Mouse (Mus musculus) CD8-positive naive resting alpha-beta T cell, adult 2 months (primary cell): ENCODE data around the gene Cnn1.
"Not testable (repeated sequence)": the region's sequence is repeated elsewhere in the genome, so short reads cannot be mapped to it uniquely, and the experiment has no call there.

Experiments used
- DNase-seq, 2 experiments: peaks; one replicate each; pipeline ENCODE4 v3.0.0; 2022; ENCODE audit warnings: low read depth in 2 of 2, low spot score in 2 of 2

The Cnn1 gene

DNA sequence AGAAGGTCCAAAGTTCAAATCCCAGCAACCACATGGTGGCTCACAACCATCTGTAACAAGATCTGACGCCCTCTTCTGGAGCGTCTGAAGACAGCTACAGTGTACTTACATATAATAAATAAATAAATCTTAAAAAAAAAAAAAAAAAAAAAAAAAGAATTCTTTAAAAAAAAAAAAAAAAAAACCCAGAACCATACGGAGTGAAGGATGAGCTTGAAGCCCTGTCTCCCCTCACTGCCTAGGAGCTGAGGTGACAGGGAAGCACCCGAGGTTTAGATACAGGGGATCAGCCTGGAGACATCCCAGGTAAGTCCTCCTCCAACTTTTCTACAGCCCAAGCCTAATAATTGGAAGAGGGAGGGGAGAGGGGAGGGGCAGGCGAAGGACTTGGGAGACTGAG is 23.2 kb upstream of the Cnn1 start:
- DNase-seq, result not testable (repeated sequence)

DNA sequence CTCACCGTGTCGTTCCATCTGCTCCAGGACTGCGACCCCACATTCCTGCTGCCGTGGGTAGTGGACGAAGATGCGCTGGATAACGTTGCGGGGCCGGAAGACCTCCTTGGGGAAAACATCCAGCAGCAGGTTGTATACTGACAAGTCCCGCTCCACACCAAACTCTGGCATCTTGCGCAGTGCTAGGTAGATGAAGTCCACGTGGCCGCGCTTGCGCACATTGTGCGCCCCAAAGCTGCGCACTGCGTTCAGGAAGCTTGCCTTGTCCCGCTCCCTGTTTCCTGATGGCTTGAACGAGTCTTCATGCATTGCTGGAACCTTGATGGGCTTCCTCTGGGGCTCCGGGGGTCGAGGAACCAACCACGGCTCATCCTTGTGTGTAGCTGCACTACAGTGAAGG is 22.8 kb upstream of the Cnn1 start:
- no peak for DNase-seq

DNA sequence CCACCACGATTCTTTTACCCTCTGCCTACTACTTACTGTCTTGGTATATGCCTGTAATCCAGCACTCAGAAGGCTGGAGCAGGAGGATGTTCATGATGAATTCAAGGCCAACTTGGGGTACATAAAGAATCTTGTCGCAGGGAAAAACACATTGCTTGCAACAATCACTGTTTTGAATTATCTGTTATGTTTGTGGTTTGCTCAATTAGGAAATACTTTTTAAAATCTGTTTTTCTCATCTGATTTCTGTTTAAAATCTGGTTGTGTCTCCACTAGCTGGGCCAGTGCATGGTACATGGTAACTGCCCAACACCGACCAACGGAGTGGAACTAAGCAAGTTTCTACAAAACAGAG is 14.4 kb upstream of the Cnn1 start:
- no peak for DNase-seq

DNA sequence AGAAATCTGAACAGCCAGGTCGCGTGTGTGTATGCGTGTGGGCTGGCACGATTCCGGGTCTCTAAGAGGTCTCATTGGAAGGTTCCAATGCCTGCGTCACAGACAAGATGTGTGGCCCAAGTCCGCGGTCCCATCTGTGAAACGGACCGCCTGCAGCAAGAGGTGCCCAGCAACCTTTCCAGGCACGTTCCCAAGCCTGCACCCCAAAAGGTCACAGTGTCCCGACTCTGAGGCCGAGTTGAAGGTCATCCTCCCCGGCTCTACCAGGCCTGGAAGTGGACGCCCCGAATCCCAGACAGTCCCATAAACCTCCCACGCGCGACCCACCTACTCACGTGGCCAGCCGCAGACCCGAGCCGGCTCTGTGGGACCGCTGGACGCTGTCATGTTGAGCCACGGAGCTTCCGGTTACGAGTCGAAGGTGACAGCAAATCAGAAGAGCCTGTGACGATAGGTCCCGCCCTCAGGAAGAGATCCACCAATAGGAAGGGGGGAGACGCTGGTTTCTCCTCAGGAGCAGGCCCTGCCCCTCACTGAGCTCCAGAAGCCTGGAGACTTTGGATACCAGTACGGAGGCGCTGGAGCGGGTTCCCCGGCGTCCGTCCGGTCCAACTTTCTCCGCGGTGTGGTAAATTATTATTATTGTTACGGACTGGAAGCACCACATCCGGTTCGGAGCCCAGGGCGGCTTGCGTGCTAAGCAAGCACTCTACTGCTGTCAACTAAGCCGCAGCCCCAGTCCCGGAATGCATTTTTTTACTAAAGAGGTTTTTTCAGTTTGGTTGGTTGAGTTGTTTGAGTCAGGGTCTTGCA is 13.8 kb upstream of the Cnn1 start, which contains the start of gene Ecsit:
Ecsit (minus strand) TSS at position 417 of the 813 bp plus-strand sequence.
- DNase-seq, result peak; percentile 77 to 88

DNA sequence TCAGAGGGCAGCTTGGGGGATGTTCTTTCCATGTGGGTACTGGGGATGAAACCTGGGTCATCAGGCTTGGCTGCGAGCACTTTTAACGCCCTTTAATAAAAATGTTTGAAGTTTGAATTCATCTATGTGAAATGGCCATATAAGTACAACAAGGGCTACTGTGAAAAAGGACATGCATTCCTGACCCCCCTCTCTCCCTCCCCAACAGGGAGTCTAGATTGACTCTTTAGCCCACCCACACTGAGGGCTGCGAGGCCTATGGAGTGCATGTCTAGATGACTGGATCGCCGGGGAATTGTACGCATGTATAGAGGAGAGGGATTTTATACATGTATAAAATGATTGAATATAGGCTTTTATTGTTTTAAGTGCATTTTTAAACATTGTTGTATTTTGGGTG is 13.0 kb upstream of the Cnn1 start:
- DNase-seq, result no peak

DNA sequence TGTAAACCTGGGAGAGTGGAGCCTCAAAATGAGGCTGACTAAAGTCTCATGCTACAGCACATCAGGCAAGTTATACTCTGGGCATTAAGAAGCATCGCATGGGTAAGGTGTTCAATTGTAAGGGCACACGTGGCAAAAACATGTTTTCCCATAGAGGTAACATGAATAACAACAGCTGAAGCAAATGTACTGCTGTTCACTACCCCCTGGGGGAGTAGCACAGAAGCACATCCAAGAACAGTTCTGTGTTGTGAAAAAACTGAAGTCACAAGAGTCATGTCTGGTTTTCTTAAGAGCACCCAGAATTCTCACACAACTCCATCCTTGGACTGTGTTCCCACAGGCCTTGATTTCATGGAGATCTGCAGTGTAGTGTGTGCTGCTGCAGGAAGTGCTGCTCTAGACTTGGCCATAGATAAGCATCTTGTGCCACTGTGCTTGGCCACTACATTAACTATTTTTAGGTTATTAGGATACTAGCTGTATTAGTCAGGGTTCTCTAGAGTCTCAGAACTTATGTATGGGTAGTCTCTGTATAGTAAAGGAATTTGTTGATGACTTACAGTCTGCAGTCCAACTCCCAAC is 11.9 kb upstream of the Cnn1 start:
- DNase-seq, result no peak

DNA sequence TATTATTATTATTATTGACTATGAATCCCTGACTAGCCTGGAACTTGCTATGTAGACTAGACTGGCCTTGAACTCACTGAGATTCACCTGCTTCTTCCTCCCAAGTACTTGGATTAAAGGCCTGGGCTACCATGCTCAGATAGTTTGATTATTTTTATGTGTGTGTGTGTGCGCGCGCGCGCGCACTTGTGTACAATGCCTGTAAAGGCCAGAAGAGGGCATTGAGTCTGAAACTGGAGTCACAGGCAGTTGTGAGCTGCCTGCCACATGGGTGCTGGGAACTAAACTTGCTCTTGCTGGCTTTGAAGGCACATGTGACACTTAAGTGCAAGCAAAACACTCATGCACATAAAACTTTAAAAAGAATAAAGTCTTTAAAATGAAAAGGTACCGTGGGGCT is 9.7 kb upstream of the Cnn1 start:
- DNase-seq, result no peak

DNA sequence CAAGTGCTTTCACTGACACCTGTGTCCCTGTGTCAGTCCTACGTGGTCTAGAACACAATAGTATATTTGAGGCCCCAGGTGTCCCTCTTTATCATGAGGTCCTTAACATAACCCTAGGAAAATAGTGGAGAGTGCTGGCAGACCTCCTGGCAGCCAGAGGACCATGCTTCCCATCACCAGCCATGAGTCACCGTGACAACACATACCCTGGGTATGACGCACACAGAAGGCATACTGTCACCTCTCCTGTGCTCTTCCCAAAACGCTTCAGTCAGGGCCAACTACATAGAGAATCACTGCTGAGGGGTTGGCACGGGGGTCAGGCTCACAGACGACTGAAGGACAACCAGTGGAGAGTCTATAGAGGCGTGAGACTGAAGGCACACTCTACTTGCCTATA is 9.0 kb upstream of the Cnn1 start:
- no peak for DNase-seq

DNA sequence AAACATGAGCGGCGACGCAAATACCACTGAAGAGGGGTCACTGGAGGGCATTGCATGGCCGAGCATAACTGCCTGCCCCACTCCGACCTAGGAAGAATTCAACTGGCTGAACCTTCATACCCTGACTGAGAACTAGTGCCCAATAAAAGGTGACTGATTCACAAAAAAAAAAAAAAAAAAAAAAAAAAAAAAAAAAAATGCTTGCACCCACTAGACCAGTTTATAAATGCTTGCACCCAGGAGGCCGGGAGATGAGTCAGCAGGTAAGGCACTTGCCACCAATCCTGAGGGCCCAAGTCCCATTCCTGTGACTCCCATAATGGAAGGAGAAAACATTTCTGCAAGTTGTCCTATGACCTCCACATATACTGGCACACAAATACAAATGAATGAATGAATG is 6.3 kb upstream of the Cnn1 start:
- no peak for DNase-seq

DNA sequence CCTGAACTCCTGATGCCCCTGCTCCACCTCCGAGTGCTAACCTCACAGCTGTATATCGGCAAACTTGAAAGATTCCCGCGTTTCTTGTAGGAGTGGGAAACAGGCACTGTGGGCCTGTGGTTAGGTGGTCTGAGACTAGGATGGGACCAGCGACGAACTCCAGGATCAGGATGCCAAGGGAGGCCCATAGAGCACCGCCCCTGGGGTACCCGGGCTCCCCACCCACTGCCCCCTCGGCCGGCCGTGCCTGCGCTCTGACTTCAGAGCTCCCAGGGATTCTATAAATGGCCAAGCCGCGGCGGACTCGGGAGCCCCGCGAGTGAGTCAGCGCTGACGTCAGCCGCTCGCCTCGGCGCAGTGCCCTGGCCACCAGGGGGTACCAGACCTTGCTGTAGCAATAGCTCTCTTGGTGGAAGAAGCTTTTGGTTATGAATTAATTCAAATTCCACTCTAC is 3.1 kb upstream of the Cnn1 start:
- peak; percentile 77 to 85 for DNase-seq

DNA sequence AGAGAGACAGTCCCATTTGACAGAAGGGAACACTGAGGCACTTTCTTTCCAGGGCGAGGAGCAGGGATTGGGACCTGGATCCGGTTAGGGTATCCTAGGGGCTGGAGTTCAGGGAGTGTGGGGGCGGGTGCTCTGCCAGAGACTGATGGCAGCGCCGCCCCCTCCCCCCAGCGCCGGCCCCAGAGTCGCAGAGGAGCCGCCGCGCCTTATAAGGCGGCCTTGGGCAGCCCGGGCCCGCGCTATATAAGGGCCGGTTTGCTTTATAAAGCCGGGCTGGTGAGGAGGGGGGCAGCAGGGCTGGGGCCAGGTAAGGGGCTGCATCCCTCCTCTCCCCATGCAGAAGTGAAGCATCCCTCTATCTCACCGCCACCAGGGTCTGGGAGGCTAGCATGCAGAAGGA is 906 bp downstream of the Cnn1 start:
- DNase-seq, result no peak

DNA sequence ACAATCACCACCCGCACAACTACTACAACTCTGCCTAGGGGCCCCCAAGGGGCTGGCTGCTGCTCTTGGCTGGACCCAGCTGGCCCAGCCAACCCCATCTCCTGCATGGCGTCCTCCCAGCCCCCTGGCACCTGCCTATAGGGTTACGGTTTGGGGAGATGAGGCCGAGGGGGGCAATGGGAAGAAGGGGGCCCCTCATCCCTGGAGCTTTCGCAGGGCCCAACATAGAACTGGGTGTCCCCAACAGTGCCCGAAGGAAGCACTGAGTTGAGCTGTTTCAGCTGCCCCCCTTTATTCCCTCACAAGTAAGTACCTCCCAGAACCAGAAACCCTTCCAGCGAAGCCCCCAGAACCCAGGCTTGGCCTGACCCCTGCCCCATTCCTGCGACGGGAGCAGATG is 9.2 kb downstream of the Cnn1 start:
- DNase-seq, result no peak

DNA sequence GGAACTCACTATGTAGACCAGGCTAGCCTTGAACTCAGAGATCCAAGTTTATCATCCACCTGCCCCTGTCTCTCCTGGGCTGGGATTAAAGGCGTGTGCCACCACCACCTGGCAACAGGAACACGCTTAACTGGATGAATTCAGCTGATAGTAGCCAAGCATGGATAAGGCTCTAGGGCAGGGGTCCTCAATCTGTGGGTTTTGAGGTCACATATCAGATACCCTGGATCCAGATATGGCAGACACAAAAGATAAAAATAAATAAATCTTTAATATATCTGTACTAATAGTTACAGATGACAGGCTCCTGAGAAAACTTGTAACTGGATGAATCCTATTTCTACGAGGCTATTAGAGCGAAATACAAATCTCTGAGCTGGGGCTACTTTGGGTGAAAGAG is 16.6 kb downstream of the Cnn1 start:
- DNase-seq, result no peak

DNA sequence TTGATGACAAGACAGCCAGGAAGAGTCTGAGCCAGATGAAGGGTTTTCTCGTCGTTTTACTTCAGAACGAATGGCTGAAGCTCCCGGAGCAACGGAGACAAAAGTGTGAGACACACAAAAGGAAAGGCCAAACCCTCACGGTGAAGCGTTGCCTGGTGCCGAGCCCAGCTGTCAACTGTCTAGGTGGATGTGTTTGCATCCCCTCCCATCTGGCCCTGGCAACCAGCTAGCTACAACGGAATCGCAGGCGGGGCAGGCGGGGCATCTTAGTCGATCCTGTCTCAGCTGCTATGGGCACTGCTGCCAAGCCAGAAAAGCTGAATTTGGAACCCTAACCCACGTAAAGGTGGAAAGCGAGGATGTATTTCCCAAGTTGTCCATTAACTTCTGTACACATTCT is 17.1 kb downstream of the Cnn1 start:
- no peak for DNase-seq

DNA sequence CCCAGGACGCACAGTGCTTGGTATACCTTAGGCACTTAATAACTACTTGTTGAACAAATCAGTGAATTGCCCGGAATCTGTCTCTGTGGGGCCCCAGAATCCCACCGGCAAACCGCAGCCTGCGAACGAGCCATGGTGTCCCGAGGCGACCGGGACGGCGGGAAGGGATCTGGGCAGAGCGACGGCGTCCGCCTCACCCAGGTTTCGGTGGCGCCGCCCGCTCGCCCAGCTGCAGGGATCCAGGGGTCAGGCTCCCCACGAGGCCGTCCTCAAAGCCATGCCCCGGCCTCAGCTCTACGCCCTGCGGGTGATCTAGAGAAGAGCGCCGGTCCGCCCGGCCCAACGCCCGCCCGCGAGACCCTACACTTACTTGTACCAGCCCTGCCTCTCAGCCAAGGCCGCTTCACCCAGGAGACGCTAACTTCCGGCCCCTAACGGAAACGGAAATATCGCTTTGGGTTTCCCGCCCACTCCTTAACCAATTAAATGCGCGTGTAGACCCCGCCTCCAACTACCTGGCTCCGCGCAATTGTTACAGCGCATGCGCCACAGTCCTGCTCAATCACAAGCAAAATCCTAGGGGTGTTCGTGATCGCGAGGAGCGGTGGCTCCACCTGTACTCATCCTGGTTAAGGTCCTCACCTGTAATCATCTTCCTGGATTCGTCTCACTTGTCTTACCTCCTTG is 17.9 kb downstream of the Cnn1 start, which contains the start of gene Elof1:
Elof1 (minus strand) TSS at position 433 of the 687 bp plus-strand sequence.
- DNase-seq, result peak; percentile 89 to 94

DNA sequence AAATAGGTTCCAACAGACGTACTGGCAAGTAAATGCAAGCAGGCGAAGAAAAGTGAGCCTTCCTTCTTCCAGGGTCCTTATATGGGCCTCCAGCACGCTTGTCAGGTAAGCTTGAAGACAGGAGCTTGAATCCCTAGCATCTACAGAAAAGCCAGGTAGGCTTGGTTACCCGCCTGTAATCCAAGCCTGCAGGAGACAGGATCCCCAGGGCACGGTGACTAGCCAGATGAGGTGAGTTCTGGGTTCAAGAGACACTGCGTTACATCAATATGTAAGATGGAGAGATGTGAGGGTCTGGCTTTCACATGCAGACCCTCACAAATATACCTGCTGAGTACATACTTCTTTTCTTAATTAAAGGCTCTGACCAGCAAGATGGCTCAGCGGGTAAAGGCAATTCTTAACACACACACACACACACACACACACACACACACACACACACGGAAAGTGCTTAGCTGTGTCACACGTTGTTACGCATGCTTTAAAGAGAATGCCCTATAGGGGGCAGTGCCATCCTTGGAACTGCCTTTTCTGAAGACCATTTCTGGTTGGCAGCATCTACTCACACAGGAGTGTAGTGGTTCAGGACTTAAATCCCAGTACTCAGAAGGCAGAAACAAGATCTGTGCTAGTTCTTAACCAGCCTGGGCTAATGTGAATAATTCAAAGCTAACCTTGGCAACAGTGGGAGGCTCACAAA is 18.9 kb downstream of the Cnn1 start:
- peak; percentile 64 to 81 for DNase-seq

DNA sequence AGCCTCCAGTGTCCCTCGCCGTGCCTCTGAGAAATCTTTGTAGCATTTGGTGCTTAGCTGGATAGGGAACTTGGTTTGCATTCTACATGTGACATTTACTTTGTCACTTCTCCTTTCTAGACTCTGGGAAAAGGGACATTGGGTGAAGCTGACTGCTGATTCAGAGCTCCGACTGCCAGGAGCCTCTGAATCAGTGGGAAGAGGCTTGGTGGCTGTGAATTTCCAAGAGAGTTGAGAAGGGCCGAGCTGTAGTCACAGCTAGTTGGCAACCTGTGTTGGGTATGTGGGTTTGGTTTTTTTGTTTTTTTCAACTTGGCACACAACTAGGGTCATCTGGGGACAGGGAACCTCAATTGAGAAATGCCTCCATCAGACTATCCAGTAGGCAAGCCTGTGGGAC is 20.5 kb downstream of the Cnn1 start:
- DNase-seq, result no peak

DNA sequence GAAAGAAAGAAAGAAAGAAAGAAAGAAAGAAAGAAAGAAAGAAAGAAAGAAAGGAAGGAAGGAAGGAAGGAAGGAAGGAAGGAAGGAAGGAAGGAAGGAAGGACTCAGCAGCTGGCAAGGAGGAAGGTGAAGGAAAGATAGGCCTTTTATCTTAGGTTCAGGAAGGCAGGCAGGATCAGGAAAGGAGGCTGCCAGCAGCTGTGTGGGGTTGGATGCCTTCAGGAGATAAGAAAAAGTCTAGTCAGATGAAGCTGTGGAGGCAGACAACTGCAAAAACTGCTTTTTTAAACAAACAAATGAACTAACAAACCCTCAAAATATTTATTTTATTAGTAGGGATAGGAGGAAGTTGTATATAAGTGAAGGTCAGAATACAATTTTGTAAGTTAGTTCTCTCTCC is 22.5 kb downstream of the Cnn1 start:
- DNase-seq, result no peak

DNA sequence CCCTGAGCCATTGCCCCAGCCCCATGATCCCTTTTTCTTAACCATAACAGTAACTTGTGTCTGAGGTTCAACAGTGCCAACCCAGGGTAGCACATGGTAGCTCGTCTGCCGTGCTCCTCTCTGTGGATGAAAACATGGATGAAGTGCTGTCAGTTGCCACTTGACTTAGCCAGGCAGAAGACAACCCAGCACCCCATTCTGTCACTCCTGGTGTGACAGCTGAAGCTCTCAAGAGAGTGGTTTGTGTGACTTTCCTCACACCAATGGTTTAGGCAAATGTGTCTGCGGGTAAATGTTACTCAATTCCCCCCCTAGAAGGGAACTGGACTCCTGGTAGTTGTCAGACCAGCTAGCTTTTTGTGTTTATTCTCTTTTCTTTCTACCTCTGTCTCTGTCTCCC is 23.0 kb downstream of the Cnn1 start:
- no peak for DNase-seq

DNA sequence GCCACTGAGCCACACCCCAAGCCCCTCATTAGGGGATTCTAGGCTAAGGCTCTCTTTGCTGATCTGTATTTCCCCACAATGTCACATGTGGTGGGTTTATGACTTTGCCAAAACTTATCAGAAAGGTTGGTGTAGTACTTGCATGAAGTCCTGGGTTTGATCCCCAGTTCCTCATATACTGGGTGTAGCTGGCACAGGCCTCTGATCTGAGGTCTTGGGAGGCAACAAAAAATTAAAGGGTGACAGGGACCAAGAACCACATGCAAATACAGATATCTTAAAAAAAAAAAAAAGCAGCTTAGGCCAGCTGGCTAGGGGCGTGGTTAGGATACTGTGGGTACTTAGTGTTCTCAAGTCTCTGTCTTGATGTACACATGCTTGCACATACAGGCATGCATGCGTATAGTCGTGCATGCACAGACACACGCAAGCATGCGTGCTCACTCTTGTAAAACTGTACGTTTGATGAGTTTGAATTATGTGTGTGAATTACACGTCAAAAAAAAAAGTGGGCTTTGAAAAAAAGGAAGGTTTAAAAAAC is 24.1 kb downstream of the Cnn1 start:
- DNase-seq, result no peak

DNA sequence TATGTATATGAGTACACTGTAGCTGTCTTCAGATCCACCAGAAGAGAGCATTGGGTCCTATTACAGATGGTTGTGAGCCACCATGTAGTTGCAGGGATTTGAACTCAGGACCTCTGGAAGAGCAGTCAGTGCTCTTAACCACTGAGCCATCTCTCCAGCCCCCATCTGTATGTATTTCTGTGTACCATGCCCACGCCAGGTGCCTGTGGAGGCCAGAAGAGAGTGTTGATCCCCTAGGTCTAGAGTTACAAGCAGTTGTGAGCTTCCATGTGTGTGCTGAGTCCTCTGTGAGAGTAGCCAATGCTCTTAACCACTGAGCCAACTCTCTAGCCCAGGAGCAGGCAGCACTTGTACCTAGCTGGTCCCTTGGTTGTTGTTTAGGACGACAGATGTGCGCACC is 25.2 kb downstream of the Cnn1 start:
- DNase-seq, result no peak
